Mouse (Mus musculus) kidney, embryonic 15.5 days (tissue): ENCODE data around the gene Snx19. TPM values are rescaled to one million over a fixed set of nuclear protein-coding genes. Genes with fewer than 3 reads are reported as not detected.

ENCODE experiments used
- ATAC-seq: fragments of 200-750 bp; cut with Nextera tagmentation; replicated peaks from 2 replicates; pipeline ENCODE4 v1.8.0; 2017; ENCODE audit warnings: moderate TSS enrichment; ENCODE audit not compliant: low FRiP score
- H3K27ac ChIP-seq: fragments of 300-500 bp; sonication (generic); 2 replicates; pipeline ENCODE4 v1.5.1; 2015; ENCODE audit warnings: mild to moderate bottlenecking, inconsistent platforms
- H3K27me3 ChIP-seq: fragments of 300-500 bp; sonication (generic); 2 replicates; pipeline ENCODE4 v1.6.1; 2015; ENCODE audit warnings: inconsistent platforms
- H3K36me3 ChIP-seq: fragments of 300-500 bp; sonication (generic); 2 replicates; pipeline ENCODE4 v1.6.1; 2015; ENCODE audit warnings: inconsistent platforms
- H3K4me1 ChIP-seq: fragments of 300-500 bp; sonication (generic); 2 replicates; pipeline ENCODE4 v1.6.1; 2015; ENCODE audit warnings: inconsistent platforms
- H3K4me2 ChIP-seq: fragments of 300-500 bp; sonication (generic); 2 replicates; pipeline ENCODE4 v1.6.1; 2015; ENCODE audit warnings: moderate library complexity, mild to moderate bottlenecking, inconsistent platforms
- H3K4me3 ChIP-seq: fragments of 300-500 bp; sonication (generic); replicated peaks from 2 replicates; pipeline ENCODE4 v1.5.1; 2015; ENCODE audit warnings: mild to moderate bottlenecking, inconsistent platforms
- H3K9ac ChIP-seq: fragments of 300-500 bp; sonication (generic); 2 replicates; pipeline ENCODE4 v1.6.1; 2015; ENCODE audit warnings: mild to moderate bottlenecking, inconsistent platforms
- H3K9me3 ChIP-seq: fragments of 300-500 bp; sonication (generic); replicated peaks from 2 replicates; pipeline ENCODE4 v1.6.1; 2016; ENCODE audit warnings: inconsistent platforms
- WGBS: fragments of 180-500 bp; shearing (Covaris S2); methylation state at CpG from one replicate; pipeline ENCODE4 v1.1.7; 2015; ENCODE audit warnings: mixed read lengths; 5-methylcytosine and 5-hydroxymethylcytosine counted together
- polyA plus RNA-seq: library from polyadenylated mRNA; unstranded; fragments of >200 nt; fragmentation: Nextera tagmentation; extraction: Ambion mirVana; gene quantifications from 2 replicates; pipeline ENCODE4 v1.2.1, GENCODE M21; 2015

Gene Snx19
- polyA plus RNA-seq, 1 experiment from 2014 or later = 20.0 TPM

DNA sequence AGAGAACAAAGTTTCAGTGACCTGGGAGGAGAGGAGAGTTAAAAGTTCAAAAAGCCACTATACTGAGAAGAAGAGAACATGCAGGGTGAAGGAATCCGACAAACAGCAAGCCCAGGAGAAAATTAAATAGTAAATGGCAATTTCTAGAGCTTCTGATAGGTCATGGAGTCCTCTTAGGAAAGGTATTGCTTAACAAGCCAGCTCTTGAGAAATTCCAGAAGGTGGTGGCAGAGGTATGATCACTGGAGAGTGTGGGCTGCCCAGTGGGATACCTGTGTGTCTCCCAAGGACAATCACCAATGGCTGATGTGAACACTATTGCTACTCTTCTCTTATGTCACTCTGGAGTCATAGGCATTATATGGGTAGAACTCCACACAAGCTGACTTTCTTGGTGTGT lies 19.2 kb downstream of the Snx19 start:
- WGBS = 73% methylated on average over 1 of the region's 1 CpGs
- H3K27ac ChIP-seq = 0 out of 2 replicates have a peak overlapping the region, but pooled peaks have one; percentile 55
- no peak overlapping the region for H3K9ac ChIP-seq
- no peaks in the 10 kb centered on the region for H3K9me3 ChIP-seq
- H3K4me2 ChIP-seq = no peak overlapping the region
- H3K36me3 ChIP-seq = peaks cover 72% of the 10 kb centered on the region
- no peaks in the 10 kb centered on the region for H3K27me3 ChIP-seq
- H3K4me1 ChIP-seq = peaks cover 10% of the 10 kb centered on the region
- no peak overlapping the region for H3K4me3 ChIP-seq
- ATAC-seq = no peak

DNA sequence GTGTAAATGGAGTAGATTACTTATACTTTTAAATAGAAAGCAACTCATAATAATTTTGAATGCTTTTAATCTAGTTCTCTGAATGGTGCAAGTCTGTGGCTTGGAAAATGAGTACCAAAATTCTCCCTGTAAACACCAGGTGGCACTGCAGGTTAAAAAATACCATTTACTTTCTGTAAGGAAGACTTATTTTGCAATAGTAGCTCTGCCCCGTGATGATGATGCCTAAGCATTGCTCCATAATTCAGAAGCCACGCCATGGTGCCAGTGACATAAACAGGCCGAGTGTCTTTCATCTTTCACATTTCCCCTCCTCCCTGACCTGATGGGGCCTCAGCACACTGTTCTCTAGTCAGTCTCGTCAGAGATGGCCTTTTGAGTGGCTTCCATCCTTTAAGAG lies 21.6 kb downstream of the Snx19 start:
- H3K36me3 ChIP-seq = peaks cover 68% of the 10 kb centered on the region
- no peak overlapping the region for H3K4me3 ChIP-seq
- H3K9me3 ChIP-seq = no peaks in the 10 kb centered on the region
- WGBS = 48% methylated on average over 4 of the region's 4 CpGs
- H3K27me3 ChIP-seq = no peaks in the 10 kb centered on the region
- no peak for ATAC-seq
- H3K27ac ChIP-seq = no peak overlapping the region
- H3K4me2 ChIP-seq = no peak overlapping the region
- H3K9ac ChIP-seq = no peak overlapping the region
- H3K4me1 ChIP-seq = peaks cover 10% of the 10 kb centered on the region

DNA sequence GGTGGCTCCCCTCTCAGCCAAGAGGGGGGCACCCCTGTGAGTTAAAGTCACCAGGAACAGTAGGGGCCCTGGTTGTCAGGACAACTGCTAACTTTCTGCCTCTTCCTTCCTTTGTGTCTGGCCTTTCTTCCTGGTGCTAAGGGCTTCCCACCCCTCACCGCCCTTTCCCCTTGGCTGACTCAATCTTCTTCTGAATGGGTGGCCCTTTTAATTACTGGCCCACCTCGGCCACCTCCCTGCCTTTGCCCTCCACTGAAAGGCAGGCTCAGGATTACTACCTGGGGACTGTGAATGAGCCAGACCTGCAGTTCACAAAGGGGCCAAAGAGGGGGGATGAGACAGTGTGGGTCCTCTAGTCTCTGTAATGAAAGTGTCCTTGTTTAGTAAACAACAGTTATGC lies 23.0 kb downstream of the Snx19 start:
- no peak for ATAC-seq
- Histone ChIP-seq H3K27me3 (no peaks in the 10 kb centered on the region), H3K36me3 (peaks cover 57% of the 10 kb centered on the region), H3K4me3 (no peak overlapping the region), H3K27ac (no peak overlapping the region), H3K4me1 (peaks cover 5% of the 10 kb centered on the region), H3K4me2 (no peak overlapping the region), H3K9ac (no peak overlapping the region), H3K9me3 (no peaks in the 10 kb centered on the region)
- WGBS = 40% methylated on average over 2 of the region's 2 CpGs

- no peaks in the 10 kb centered on the region for H3K9me3 ChIP-seq
- H3K27ac ChIP-seq = no peak overlapping the region
- no peaks in the 10 kb centered on the region for H3K27me3 ChIP-seq
- H3K4me1 ChIP-seq = no peaks in the 10 kb centered on the region
- no peak overlapping the region for H3K4me3 ChIP-seq
- no peak overlapping the region for H3K4me2 ChIP-seq
- H3K36me3 ChIP-seq = peaks cover 56% of the 10 kb centered on the region
- WGBS = 43% methylated on average over 2 of the region's 2 CpGs
- no peak overlapping the region for H3K9ac ChIP-seq
- ATAC-seq = no peak
Measured at GRCm38 (mm10) chr9:30450834-30451233, 23.9 kb downstream of the Snx19 start.

- H3K9ac ChIP-seq = no peak overlapping the region
- H3K4me3 ChIP-seq = no peak overlapping the region
- H3K4me2 ChIP-seq = no peak overlapping the region
- no peaks in the 10 kb centered on the region for H3K9me3 ChIP-seq
- no peaks in the 10 kb centered on the region for H3K27me3 ChIP-seq
- 76% methylated on average over 2 of the region's 2 CpGs for WGBS
- ATAC-seq = no peak
- H3K4me1 ChIP-seq = no peaks in the 10 kb centered on the region
- peaks cover 43% of the 10 kb centered on the region for H3K36me3 ChIP-seq
- no peak overlapping the region for H3K27ac ChIP-seq
Measured at GRCm38 (mm10) chr9:30454527-30454926, 27.6 kb downstream of the Snx19 start.

GRCm38 (mm10) chr9:30456250-30456649 lies 29.3 kb downstream of the Snx19 start:
- Histone ChIP-seq H3K9ac (no peak overlapping the region), H3K27me3 (no peaks in the 10 kb centered on the region), H3K36me3 (peaks cover 31% of the 10 kb centered on the region), H3K4me1 (no peaks in the 10 kb centered on the region), H3K9me3 (no peaks in the 10 kb centered on the region), H3K4me2 (no peak overlapping the region), H3K27ac (no peak overlapping the region), H3K4me3 (no peak overlapping the region)
- ATAC-seq = no peak
- 78% methylated on average over 6 of the region's 6 CpGs for WGBS

DNA sequence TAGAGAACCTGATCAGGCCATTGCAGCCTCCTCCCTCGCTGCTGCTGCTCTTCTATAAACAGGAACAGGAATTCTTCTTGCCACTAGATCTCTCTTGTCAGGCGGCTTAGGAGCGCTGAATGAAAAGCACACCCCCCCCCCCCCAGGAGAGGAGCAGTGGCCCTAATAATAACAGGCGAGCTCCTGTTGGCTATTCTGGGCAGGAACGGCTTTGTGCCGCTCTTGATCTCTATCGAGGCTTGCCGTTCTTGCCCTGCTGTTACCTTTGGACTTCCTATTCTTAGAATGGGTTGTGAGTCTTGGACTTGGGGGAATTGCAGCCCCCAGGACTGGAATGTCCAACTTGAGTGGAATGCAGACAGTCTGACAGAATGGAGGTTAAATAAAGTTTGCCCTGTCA lies 33.6 kb downstream of the Snx19 start:
- H3K27ac ChIP-seq = no peak overlapping the region
- no peaks in the 10 kb centered on the region for H3K4me1 ChIP-seq
- peaks cover 45% of the 10 kb centered on the region for H3K36me3 ChIP-seq
- H3K9me3 ChIP-seq = no peaks in the 10 kb centered on the region
- no peak overlapping the region for H3K4me3 ChIP-seq
- H3K4me2 ChIP-seq = no peak overlapping the region
- WGBS = 42% methylated on average over 8 of the region's 8 CpGs
- H3K27me3 ChIP-seq = no peaks in the 10 kb centered on the region
- no peak for ATAC-seq
- no peak overlapping the region for H3K9ac ChIP-seq

DNA sequence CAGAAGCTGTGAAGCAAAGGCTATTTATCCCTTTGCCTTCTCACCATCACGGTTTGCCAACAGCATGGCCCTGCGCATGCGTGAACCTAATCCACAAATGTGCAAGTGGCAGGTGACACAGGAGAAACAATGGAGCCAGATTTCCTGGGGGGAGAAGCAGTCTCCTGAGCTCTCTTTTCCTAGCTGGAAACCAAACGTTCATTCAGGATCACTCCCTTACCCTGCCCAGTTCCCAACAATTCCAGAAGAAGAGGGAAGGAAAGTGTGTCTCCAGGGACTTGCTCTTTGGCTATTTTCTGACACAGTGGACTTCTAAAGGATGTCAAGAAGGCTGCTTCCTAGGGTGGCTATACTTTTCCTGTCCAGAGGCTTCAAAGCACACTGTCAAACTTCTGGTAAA lies 37.8 kb downstream of the Snx19 start:
- H3K4me2 ChIP-seq = no peak overlapping the region
- no peaks in the 10 kb centered on the region for H3K27me3 ChIP-seq
- no peaks in the 10 kb centered on the region for H3K9me3 ChIP-seq
- 78% methylated on average over 4 of the region's 4 CpGs for WGBS
- no peak for ATAC-seq
- H3K27ac ChIP-seq = no peak overlapping the region
- no peaks in the 10 kb centered on the region for H3K4me1 ChIP-seq
- peaks cover 47% of the 10 kb centered on the region for H3K36me3 ChIP-seq
- no peak overlapping the region for H3K9ac ChIP-seq
- H3K4me3 ChIP-seq = no peak overlapping the region

- no peak overlapping the region for H3K27ac ChIP-seq
- 47% methylated on average over 4 of the region's 4 CpGs for WGBS
- no peak overlapping the region for H3K4me3 ChIP-seq
- H3K9ac ChIP-seq = no peak overlapping the region
- H3K27me3 ChIP-seq = no peaks in the 10 kb centered on the region
- no peak for ATAC-seq
- peaks cover 4% of the 10 kb centered on the region; the same call in 1 of the 2 replicates for H3K4me1 ChIP-seq
- no peaks in the 10 kb centered on the region for H3K9me3 ChIP-seq
- no peak overlapping the region for H3K4me2 ChIP-seq
- no peaks in the 10 kb centered on the region for H3K36me3 ChIP-seq
Measured at GRCm38 (mm10) chr9:30480043-30480442, 53.1 kb downstream of the Snx19 start.

DNA sequence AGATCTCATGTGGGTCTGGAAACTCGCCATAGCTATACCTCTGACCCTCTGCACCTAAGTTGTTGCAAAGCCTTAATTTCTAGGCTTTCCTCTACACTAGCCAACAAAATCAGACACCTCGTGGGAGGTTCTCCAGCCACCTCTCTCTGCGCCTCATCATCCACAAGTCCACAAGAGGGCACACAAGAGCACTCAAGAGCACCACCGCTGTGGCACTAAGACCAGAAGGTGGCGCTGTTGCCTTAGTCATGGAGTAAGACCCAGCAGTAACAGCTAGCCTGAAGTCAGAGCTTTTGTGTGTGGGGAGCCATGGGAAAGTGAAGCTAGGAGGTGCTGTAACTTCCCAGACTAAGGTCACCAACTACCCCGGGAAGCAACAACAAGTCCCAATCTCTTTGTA lies 53.6 kb downstream of the Snx19 start:
- no peaks in the 10 kb centered on the region for H3K36me3 ChIP-seq
- no peaks in the 10 kb centered on the region for H3K9me3 ChIP-seq
- H3K27ac ChIP-seq = no peak overlapping the region
- no peak overlapping the region for H3K9ac ChIP-seq
- no peak overlapping the region for H3K4me3 ChIP-seq
- no peak overlapping the region for H3K4me2 ChIP-seq
- 1% methylated on average over 6 of the region's 6 CpGs for WGBS
- H3K27me3 ChIP-seq = no peaks in the 10 kb centered on the region
- peak; percentile 92 for ATAC-seq
- H3K4me1 ChIP-seq = peaks cover 4% of the 10 kb centered on the region; the same call in 1 of the 2 replicates

DNA sequence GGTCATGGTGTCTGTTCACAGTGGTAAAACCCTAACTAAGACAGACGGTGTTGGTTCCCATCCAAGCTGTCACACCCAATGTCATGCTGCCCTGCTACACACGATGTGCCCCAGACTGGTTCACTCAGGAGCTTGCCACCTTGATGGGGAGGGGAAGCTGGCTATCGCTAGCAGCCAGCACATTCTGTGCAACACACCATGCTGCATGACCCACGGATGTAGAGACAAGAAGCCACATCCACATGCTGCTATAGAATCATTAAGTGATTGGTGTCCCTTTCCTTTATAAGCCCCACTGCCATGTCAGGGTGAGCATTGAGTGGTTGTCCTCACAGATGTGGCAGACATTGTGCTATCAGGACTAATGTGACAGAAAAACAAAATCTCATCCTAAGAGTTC lies 55.2 kb downstream of the Snx19 start:
- H3K4me1 ChIP-seq = peaks cover 4% of the 10 kb centered on the region; the same call in 1 of the 2 replicates
- no peak overlapping the region for H3K4me3 ChIP-seq
- H3K36me3 ChIP-seq = no peaks in the 10 kb centered on the region
- WGBS = 89% methylated on average over 4 of the region's 4 CpGs
- H3K9ac ChIP-seq = no peak overlapping the region
- no peaks in the 10 kb centered on the region for H3K27me3 ChIP-seq
- H3K27ac ChIP-seq = no peak overlapping the region
- no peak for ATAC-seq
- H3K9me3 ChIP-seq = no peaks in the 10 kb centered on the region
- H3K4me2 ChIP-seq = no peak overlapping the region

GRCm38 (mm10) chr9:30484183-30484582 lies 57.3 kb downstream of the Snx19 start:
- Histone ChIP-seq H3K27me3 (no peaks in the 10 kb centered on the region), H3K36me3 (no peaks in the 10 kb centered on the region), H3K4me1 (peaks cover 4% of the 10 kb centered on the region; the same call in 1 of the 2 replicates), H3K4me2 (no peak overlapping the region), H3K4me3 (no peak overlapping the region), H3K9ac (no peak overlapping the region), H3K9me3 (no peaks in the 10 kb centered on the region), H3K27ac (no peak overlapping the region)
- ATAC-seq = no peak
- WGBS = 94% methylated on average over 3 of the region's 3 CpGs

- WGBS = 80% methylated on average over 2 of the region's 2 CpGs
- H3K27me3 ChIP-seq = no peaks in the 10 kb centered on the region
- no peaks in the 10 kb centered on the region for H3K36me3 ChIP-seq
- no peaks in the 10 kb centered on the region for H3K9me3 ChIP-seq
- H3K27ac ChIP-seq = no peak overlapping the region
- H3K4me3 ChIP-seq = no peak overlapping the region
- H3K9ac ChIP-seq = no peak overlapping the region
- no peak for ATAC-seq
- H3K4me1 ChIP-seq = peaks cover 4% of the 10 kb centered on the region; the same call in 1 of the 2 replicates
- no peak overlapping the region for H3K4me2 ChIP-seq
Measured at GRCm38 (mm10) chr9:30485161-30485560, 58.3 kb downstream of the Snx19 start.
